Mouse (Mus musculus): ENCODE measurements at regions not wholly inside any gene's neighbourhood (a gene's known extent, or its start where the extent isn't known, plus 50 kb on each side); places are given as distances from the start of the nearest gene placed in this dataset.

DNA sequence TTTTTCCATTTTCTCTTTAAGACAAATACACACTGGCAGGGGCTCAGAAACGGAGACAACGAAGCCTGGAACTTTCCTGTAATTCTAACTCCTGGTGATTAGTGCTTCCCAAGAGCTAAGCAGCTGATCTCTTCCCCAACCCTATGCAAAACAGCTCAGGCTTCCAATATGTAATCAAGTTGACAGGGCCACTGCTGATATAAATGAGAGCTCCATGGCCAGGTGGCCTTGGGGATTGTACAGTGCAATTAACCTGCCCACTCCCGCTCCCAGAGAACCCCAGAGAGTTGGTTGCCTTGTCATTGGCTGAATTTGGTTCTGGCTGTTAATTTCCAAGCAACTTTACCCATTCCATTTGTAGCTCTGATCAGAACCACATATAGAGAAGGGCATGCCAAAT lies 67.8 kb downstream of the 4933415F23Rik start:
- in situ Hi-C loops (cut with MboI; ENCODE audit: low pct_unique_long_range_greater_than_20kb in 1 of 2, low sequenced_read_pairs in 2 of 2, unreplicated experiment in 1 of 2) = loop anchor here in 1 of 2 experiments (10.0 kb wide), 1 partner anchor 49 kb away; no protein-coding TSS in a partner anchor

DNA sequence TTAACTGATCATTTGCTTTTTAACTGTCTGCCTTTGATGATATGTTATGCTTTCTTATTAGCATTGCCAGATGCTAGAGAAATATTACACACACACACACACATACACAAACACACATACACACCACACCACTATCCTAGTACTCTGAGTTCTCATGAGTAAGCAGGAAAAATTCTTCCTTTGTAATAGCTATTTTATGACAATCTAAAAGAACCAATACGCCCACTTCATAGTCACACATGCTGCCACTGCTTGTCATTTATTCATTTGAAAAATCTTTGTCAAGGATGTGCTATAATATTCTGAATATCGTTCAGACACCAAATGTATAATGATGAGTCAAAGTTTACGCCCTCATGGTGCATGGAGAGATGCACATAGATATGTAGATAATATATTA lies 78.5 kb downstream of the 4933415F23Rik start:
- in situ Hi-C loops (cut with MboI; ENCODE audit: low pct_unique_long_range_greater_than_20kb in 1 of 2, low sequenced_read_pairs in 2 of 2, unreplicated experiment in 1 of 2) = no loop called here

DNA sequence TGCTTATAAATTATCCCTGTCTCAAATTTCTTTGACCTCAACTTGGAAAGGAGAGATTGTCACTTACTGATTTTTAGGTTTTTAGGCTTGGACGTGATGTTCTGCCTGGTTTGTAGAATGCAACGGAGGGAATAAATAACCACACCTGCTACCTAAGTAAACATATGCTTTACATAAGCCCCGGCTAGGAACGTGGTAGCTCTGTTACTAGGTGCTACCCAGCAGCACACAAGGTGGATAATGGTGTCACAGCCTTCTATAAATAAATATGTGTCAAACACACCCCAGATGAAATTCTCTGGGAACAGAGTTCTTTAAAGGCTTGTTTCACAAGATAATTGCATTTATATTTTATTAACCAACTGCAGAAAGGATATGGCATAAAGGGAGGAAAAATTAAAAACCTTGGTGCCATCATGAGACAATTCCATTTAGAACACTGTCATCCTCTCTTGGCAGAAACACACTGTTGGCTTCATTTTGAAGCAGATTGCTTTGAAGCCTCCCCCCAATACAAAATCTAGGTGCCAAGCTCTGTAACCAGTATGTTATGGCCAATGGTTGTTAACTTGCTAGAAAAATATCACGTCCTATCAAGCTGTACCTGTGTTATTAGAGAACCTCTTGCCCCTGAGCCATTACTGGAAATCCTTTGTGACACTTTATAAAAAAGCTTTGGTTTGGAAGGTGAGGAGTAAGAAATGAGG lies 94.1 kb downstream of the 4933415F23Rik start:
- in situ Hi-C loops (cut with MboI; ENCODE audit: low pct_unique_long_range_greater_than_20kb in 1 of 2, low sequenced_read_pairs in 2 of 2, unreplicated experiment in 1 of 2) = no loop called here

DNA sequence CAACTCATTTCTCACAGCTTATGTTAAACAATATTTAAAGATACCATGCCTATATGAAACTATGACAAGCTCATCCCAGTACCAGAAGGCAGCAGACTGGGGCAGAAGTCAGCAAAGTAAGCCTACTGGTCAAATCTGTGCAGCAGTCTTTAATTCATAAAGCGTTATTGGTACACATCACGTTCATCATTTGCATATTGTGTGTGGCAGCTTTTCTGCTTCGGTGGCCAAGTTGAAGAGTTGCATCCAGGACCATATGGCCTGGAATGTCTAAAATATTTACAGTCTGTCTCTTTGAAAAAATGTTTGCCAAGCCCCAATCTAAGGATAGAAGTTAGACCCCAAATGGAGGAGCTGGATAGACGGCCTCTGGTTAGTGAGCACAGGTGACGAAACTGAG lies 97.2 kb downstream of the 4933415F23Rik start:
- in situ Hi-C loops (cut with MboI; ENCODE audit: low pct_unique_long_range_greater_than_20kb in 1 of 2, low sequenced_read_pairs in 2 of 2, unreplicated experiment in 1 of 2) = no loop called here

DNA sequence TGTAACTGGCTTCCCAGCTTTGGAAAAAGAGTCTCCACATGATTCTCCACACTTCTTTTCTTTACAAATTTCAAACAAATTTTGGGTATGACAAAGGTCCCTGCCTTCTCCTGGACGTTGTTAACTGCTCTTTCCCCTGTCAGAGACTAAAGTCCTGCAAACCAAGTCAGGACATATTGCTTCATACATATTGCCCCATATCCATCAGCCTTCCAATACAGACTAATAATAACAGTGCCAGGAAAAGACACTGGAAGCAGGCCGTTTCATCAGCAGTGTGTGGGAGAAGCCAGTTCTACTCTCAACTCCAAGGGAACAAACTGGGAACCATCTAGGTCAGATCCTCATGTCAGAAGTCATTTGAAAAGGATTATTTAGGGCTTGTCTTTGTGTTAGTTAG lies 105.4 kb downstream of the 4933415F23Rik start:
- in situ Hi-C loops (cut with MboI; ENCODE audit: low pct_unique_long_range_greater_than_20kb in 1 of 2, low sequenced_read_pairs in 2 of 2, unreplicated experiment in 1 of 2) = no loop called here

DNA sequence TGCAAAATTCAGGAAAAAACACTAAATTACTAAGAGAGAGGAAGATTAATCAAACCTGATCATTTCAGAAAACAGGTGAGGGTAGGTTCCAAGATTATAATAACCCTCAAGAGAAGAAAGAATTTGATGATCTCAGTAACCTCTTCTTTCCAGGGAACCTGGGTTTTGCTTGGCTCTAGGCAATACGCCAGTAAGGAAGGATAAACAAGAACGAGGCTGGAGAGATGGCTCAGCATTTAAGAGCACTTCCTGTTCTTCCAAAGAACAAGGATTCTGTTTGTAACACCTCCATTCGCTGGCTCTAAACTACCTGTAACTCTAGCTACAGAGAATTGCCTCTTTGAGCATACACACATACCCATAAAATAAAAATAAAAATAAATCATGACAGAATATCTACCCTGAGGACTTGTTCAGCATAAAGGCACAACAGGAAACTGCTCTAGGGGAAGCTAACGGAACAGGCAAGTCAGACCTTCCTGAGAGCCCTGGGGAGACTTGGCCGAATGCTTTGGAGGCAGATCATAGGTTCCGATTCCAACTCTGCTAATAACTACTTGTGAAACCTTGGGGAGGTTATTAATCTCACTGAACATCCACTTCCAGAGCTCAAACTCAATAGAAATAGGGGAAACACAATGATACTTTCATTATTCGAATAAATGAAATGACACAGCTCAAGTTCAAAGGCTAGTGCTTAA lies 112.4 kb downstream of the 4933415F23Rik start:
- in situ Hi-C loops (cut with MboI; ENCODE audit: low pct_unique_long_range_greater_than_20kb in 1 of 2, low sequenced_read_pairs in 2 of 2, unreplicated experiment in 1 of 2) = loop anchor here in 1 of 2 experiments (10.0 kb wide), 1 partner anchor 45 kb away; no protein-coding TSS in a partner anchor

DNA sequence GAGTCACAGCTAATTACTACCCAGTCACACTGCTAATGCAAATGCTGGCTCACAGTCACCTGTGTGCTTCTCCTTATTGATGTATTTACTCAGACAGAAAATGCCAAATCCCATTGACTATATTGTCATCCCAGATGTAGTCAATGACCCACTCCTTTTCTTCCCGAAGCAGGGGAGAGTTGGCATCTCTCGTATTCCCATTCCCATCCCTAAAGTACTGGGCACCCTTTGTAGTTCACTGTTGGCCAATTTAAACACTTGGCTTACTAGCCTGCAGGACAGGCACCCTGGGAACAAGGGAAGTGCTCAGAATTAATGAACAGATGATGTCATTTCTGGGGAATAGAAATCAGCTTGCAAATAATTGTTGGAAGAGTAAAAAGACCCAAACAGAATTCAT lies 114.5 kb downstream of the 4933415F23Rik start:
- in situ Hi-C loops (cut with MboI; ENCODE audit: low pct_unique_long_range_greater_than_20kb in 1 of 2, low sequenced_read_pairs in 2 of 2, unreplicated experiment in 1 of 2) = loop anchor here in 1 of 2 experiments (10.0 kb wide), 1 partner anchor 47 kb away; no protein-coding TSS in a partner anchor

DNA sequence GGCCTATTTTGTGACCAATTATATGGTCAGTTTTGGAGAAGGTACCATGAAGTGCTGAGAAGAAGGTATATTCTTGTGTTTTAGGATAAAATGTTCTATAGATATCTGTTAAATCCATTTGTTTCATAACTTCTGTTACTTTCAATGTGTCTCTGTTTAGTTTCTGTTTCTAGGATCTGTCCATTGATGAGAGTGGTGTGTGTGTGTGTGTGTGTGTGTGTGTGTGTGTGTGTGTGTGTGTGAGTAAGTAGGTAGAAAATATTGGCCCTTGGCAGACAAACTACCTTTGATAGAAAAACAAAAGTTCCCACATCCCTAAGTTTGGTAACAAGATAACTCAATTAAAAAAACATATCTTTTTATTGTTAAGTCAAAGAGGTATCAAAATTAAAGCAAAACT lies 117.8 kb downstream of the 4933415F23Rik start:
- in situ Hi-C loops (cut with MboI; ENCODE audit: low pct_unique_long_range_greater_than_20kb in 1 of 2, low sequenced_read_pairs in 2 of 2, unreplicated experiment in 1 of 2) = loop anchor here in 1 of 2 experiments (10.0 kb wide), 1 partner anchor 51 kb away; no protein-coding TSS in a partner anchor

DNA sequence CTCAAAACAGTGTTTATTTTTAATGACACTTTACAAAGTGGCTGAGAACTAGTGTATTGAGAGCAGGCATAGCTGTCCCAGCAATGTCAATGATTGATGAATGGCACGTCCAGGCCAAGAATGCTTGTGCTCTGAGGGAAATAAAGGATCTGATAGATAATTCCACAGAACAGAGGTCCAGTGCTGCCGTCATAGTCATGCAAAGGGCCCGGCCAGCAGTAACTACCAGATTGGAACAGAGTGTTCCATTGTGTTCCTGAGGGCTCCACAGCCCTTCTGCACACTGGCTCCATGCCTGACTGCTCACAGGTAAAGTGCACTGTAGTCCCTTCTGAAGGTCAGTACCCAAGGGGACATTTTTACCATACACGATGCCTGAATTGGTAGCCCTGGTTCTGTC lies 127.1 kb downstream of the 4933415F23Rik start:
- in situ Hi-C loops (cut with MboI; ENCODE audit: low pct_unique_long_range_greater_than_20kb in 1 of 2, low sequenced_read_pairs in 2 of 2, unreplicated experiment in 1 of 2) = no loop called here

DNA sequence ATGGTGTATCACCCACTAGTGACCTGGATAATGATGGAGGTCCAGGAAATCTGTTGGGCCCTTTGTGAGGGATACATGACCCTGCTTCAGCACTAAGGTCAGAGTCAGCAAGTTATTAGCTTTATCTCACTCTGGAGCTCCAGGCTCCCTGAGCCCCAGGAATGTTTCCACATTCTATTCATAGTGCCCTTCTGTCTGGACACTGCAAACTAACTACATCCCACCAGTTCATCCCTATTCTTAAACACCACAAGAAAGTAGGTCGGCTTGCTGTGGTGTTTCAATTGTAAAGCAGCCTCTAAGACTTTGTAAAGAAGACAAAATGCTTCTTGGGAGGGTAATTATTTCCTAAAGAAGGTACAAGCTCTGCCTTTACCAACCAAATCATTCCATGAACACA lies 138.2 kb upstream of the Rims1 start:
- in situ Hi-C loops (cut with MboI; ENCODE audit: low pct_unique_long_range_greater_than_20kb in 1 of 2, low sequenced_read_pairs in 2 of 2, unreplicated experiment in 1 of 2) = no loop called here

DNA sequence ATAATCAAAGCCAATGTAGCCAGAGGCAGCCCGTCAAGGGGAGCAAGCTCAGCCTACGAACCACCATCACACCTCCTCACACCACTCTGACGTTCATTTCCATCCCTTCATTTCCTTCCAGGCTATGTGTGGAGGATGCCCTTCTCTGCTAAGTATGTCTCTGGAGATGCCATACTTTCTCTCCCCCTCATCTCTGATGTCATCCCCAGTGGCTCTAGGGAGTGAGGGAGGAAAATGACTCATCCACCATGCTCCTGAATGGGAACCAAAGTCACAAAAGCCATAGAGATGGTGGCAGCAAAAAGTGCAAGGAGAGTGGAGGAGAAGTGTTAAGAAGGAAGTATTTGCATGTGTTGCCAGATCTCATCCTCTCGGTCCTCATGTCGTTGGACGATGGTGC lies 134.0 kb upstream of the Rims1 start:
- in situ Hi-C loops (cut with MboI; ENCODE audit: low pct_unique_long_range_greater_than_20kb in 1 of 2, low sequenced_read_pairs in 2 of 2, unreplicated experiment in 1 of 2) = no loop called here

DNA sequence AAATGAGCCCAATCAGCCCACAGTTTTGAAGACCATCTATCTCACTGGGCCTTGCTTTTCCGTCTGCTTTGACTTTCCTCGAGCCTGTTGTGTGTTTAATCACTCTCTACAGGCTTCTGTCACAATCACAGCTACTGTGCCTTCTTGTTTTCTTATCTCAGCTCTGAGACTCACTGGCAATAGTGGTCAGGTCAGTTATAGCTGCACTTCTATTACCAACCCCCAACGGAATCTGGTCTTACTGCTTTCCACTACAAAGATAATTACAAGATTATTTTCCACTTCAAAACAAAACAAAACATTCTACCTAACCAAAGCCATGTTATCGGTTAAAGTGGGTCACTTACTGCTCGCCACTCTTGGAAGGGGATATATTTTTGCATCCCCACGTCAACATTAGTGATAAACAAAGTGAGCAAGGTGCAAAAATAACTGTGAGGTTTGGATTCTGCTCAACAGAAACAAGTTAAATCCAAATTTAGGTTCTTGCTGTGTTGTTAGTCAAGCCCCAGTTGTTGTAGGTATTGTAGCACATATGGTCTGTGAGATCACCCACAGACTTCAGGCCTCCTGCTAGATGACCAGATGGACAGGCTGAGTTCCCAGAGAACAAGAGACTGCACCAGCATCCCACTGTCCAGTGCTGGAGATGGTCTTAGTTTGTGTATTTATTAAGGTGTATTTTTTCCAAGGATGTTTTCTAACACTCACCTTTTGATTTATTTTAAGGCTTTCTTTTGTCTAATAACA lies 125.5 kb upstream of the Rims1 start:
- in situ Hi-C loops (cut with MboI; ENCODE audit: low pct_unique_long_range_greater_than_20kb in 1 of 2, low sequenced_read_pairs in 2 of 2, unreplicated experiment in 1 of 2) = no loop called here

DNA sequence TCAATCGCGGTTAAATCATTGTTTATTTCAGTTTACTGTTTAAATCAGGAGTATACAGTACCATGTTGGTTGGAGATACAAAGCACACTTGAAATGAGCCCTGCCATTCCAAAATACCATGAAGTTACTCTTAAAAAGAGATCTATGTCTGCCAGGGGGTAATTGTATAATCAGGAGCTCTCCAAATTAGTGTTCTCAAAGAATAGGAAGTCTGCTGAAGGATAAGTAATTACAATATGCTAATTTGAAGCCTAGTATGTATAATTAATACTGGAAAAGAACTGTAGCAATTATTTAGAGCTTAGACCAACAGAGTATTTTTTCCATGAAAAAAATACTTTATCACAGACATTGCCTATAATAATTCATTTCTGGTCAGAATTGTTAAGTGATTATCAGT lies 97.2 kb upstream of the Rims1 start:
- in situ Hi-C loops (cut with MboI; ENCODE audit: low pct_unique_long_range_greater_than_20kb in 1 of 2, low sequenced_read_pairs in 2 of 2, unreplicated experiment in 1 of 2) = no loop called here

DNA sequence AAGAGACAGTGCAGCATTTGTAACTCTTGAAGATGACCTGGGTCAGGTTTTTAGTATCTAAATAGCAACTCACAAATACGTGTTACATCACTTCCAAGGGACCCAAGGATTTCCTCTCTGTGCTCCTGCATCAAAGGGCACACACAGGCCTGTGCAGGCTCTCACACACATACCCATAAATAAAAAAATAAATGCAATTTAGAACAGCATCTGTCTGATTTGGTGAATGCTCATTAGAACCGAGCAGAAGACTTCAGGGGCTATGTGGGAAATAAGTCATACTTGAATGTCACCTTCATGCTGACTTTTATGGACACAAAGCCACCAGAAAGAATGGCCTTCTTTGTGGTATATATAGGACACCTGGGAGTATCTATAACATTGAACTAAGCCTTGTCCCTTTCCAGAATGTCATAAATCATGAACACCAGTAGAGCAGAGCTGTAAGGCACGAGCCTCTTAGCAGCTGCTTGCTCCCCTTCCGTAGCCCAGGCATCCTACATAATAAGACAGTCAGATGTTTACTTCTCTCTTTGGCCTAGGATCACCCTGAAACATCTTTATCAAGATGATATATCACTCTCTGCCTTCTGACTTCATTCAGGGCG lies 95.3 kb upstream of the Rims1 start:
- in situ Hi-C loops (cut with MboI; ENCODE audit: low pct_unique_long_range_greater_than_20kb in 1 of 2, low sequenced_read_pairs in 2 of 2, unreplicated experiment in 1 of 2) = no loop called here

DNA sequence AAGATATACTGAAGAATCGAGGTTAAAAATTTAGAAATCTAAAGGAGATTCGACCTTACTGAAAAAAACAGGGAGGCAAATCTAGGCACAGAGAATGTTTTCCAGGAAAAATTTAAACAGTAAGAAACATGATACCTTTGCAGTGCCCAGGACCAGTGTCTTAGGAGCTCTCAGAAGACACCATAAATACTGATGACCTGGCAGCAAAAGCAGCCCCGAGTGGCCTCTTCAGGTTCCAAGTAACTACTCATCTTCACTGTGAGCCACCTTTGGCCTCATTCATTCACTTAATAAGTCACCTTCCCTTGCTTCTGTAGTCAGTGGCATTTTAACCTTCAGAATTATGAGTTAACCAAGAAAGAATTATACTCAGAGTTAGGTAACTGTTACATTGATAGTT lies 89.3 kb upstream of the Rims1 start:
- in situ Hi-C loops (cut with MboI; ENCODE audit: low pct_unique_long_range_greater_than_20kb in 1 of 2, low sequenced_read_pairs in 2 of 2, unreplicated experiment in 1 of 2) = no loop called here

DNA sequence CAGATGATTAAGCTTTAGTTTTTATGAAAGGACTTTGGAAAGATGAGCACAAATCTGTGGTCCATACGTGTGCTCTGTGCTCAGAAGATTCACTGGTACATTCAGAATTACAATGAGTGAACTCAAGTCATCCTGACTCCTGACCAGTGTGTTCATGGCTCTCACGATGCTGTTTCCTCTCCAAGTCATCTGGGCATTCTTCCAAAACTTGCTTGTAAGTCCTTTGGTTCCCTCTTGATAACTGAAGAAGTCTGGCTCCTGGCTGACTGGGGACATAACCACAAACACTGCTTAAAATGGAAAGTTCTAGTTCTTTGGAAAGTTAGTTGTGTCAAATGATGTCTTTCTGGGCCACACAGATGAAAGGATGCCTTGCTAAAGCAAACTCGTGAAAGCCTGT lies 57.2 kb upstream of the Rims1 start:
- in situ Hi-C loops (cut with MboI; ENCODE audit: low pct_unique_long_range_greater_than_20kb in 1 of 2, low sequenced_read_pairs in 2 of 2, unreplicated experiment in 1 of 2) = no loop called here
